Mouse (Mus musculus): ENCODE measurements around the gene Agmo.

The Agmo gene

DNA sequence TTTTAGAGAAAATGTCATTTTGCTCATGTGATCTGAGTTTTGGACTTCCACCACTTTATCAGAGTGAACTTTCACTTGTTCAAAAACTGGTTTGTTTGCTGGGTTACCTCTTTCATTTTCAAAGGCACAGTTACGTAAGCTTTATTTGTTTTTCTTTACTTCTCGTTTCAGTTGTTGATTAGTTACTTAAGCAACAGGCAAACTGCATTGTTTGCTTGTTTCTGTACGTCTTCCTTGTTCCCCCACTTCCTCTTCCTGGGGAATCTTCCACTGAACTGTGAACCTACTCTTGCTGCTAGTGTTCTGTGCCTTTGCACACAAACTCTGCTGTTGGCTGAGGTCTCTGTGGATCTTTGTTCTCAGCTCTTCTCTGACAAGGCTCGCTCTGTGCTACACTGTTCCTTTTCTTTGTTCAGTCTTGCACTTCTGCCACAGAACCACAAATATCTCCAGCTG is at the start of gene Agmo:
Gene Agmo (plus strand): TSS at position 76 of the 456 bp plus-strand sequence.
- no peak for DNase-seq (ENCODE audit: low read depth, low spot score)

GRCm38 (mm10) chr12:37231119-37231518 is 10.3 kb upstream of the Agmo start:
- no peak for DNase-seq (ENCODE audit: low read depth, low spot score)

DNA sequence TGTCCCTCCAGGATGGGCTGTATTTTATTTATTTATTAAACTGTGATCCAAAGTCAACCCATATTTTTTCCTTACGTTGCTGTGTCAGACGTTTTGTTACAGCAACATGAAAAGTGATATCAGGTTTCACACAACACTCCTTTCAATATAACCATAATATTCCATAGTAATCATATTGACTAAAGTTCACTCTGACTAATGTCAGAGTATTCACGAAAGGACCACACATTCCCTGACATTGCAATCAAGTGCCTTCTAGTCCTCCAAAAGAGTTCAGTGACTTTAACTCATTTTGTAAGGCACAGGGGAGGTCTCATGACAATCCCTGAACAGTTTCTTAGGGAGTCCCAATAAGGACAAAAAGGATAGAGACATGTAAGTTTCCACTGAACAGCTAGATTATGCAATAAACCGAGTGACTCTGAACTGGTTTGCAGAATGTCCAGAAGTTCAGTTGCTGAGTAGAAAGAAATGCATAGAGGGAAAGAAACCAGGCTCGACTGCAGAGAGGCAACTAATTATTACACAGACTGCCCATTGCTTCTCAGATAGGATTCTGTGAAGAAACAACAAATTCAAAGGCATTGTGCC is 371 bp upstream of the Agmo start:
- no peak for DNase-seq (ENCODE audit: low read depth, low spot score)

GRCm38 (mm10) chr12:37242484-37242883 is 1.0 kb downstream of the Agmo start:
- no peak for DNase-seq (ENCODE audit: low read depth, low spot score)

GRCm38 (mm10) chr12:37244876-37245275 is 3.4 kb downstream of the Agmo start:
- DNase-seq (ENCODE audit: low read depth, low spot score), result no peak

- DNase-seq (ENCODE audit: low read depth, low spot score), result no peak
Measured at GRCm38 (mm10) chr12:37251688-37252087, 10.2 kb downstream of the Agmo start.

DNA sequence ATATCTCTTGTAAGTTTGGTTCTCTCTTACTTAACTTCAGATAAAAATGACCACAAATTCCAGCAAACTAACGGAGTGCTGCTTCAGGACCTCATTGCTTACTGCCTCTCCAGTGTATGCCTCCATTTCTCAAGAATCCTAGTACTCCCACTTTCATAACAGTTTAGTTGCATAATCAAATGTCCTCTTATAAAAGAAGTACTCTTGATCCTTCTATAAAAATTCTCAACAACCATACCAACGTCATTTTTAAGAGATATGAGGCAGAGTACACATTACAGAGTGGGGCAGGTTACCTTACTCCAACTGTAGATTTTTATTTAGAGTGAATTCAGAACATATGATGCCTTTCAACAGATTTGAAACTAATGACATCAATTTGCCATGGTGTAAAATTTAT is 15.7 kb downstream of the Agmo start:
- DNase-seq (ENCODE audit: low read depth, low spot score), result no peak

- no peak for DNase-seq (ENCODE audit: low read depth, low spot score)
Measured at GRCm38 (mm10) chr12:37259771-37260528, 18.5 kb downstream of the Agmo start.

DNA sequence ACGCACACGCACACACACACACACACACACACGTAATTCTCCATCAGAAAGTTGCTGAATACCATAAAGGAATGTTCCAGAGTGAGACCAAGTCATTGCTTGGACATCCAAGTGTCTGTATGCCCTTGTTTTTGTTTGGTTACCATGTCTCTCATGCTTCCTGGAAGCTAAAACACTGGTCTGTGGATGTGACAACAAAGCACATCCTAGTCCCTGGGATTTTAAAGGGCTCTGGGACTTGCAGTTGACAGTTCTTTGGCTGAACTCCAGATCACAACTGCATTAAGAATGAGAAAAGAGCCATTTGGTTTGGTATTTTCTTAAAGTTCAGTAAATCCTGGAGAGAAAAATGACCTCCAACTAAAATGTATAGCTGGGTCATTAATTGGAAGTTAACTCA is 22.2 kb downstream of the Agmo start:
- no peak for DNase-seq (ENCODE audit: low read depth, low spot score)

GRCm38 (mm10) chr12:37268636-37269152 is 27.3 kb downstream of the Agmo start:
- DNase-seq (ENCODE audit: low read depth, low spot score), result no peak

GRCm38 (mm10) chr12:37272660-37273059 is 31.2 kb downstream of the Agmo start:
- no peak for DNase-seq (ENCODE audit: low read depth, low spot score)

- DNase-seq (ENCODE audit: low read depth, low spot score), result no peak
Measured at GRCm38 (mm10) chr12:37273964-37274657, 32.7 kb downstream of the Agmo start.

GRCm38 (mm10) chr12:37274658-37275019 is 33.2 kb downstream of the Agmo start:
- DNase-seq (ENCODE audit: low read depth, low spot score), result no peak

GRCm38 (mm10) chr12:37306956-37307466 is 65.6 kb downstream of the Agmo start:
- no peak for DNase-seq (ENCODE audit: low read depth, low spot score)

- DNase-seq (ENCODE audit: low read depth, low spot score), result no peak
Measured at GRCm38 (mm10) chr12:37310786-37311185, 69.3 kb downstream of the Agmo start.

GRCm38 (mm10) chr12:37322860-37323259 is 81.4 kb downstream of the Agmo start:
- no peak for DNase-seq (ENCODE audit: low read depth, low spot score)

DNA sequence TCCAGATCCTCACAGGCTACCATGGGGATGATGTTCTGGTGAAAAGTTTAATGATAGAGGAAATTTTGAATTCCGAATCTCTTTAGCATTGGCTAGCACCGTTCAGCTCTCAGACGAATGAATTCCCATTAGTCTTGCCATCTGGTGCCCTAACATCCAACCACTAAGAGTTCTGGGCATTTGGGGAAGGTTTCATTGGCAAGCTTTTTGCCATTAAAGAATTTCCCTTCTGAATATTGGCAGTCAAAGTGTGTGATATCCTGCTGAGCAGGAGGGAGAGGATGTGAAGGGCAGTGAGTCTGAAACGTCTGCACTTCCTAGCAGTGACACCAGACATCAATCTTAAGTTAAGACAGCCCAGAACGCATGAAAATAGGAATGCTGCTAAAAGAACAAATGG is 93.5 kb downstream of the Agmo start:
- DNase-seq (ENCODE audit: low read depth, low spot score), result no peak

- DNase-seq (ENCODE audit: low read depth, low spot score), result no peak
Measured at GRCm38 (mm10) chr12:37344225-37344624, 102.8 kb downstream of the Agmo start.

DNA sequence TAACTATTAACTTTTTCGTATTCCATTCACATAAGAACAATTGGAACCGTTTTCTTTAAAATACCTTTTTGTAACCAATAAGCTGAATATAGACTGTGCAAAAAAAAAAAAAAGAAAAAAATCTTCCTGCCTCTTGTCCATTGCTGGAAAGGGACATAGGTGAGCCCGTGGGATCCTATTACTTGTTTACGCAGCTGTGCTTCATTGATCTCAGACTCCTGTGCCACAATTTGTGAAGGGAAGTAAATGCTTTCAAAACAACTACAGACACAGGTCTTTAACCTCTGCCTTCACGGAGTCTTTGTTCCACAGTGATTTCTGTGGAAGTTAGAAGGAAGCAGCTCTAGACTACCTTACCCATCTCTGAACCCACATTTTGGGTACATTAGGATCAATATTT is 104.3 kb downstream of the Agmo start:
- no peak for DNase-seq (ENCODE audit: low read depth, low spot score)

DNA sequence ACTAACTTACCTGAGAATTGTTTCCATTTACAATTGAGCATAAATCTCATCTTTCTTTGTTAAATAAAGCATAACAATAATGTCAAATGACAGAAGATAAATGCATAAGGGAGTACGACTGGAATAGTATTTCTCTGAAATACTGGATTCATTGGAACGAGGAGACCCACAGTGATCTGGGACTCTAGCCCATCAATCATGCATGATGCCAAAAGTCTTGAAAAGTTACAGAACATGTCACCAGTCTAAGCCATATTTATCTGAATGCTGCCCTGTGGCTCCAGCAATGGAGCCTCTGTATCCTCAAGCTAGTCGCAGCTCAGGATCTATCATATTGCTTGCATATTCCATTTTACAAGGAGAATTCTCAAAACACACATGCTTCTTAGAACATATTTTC is 150.9 kb downstream of the Agmo start:
- no peak for DNase-seq (ENCODE audit: low read depth, low spot score)

- DNase-seq (ENCODE audit: low read depth, low spot score), result no peak
Measured at GRCm38 (mm10) chr12:37402541-37402940, 161.1 kb downstream of the Agmo start.

DNA sequence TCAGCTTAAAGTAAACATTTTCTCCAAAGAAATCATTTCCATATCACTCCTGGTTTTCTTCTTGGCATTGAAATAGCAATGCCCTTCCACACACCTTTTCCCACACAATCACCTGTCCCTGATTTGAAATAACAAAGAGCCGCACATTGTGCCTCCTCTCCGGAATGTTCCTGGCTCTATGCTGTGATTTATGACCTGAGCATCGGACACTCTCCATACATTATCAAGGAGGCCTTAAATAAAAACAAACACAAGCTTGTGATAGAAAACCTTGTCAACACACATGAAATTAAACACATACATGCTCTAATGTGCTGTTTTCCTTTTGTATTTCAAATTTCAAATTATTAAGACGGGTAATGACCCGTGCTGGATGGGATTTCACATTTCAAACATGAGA is 184.9 kb downstream of the Agmo start:
- no peak for DNase-seq (ENCODE audit: low read depth, low spot score)
